Mouse (Mus musculus) ES-Bruce4 (cell line): ENCODE results near the gene Ssr2. TPM values are rescaled to one million over a fixed set of nuclear protein-coding genes. Genes with fewer than 3 reads are reported as not detected.

Source experiments
- H3K27ac ChIP-seq: 2 replicates; pipeline ENCODE4 v1.5.1; 2012; ENCODE audit warnings: low read length, inconsistent platforms; ENCODE audit not compliant: insufficient read depth
- H3K27me3 ChIP-seq: 2 replicates; pipeline ENCODE4 v1.6.1; 2012; ENCODE audit warnings: mild to moderate bottlenecking, low read length, inconsistent platforms; ENCODE audit not compliant: control insufficient read depth, poor library complexity, insufficient read depth, severe bottlenecking
- H3K36me3 ChIP-seq: 2 replicates; pipeline ENCODE4 v1.6.1; 2012; ENCODE audit warnings: inconsistent platforms, mild to moderate bottlenecking, low read length, moderate library complexity; ENCODE audit not compliant: control insufficient read depth, poor library complexity, insufficient read depth, severe bottlenecking
- H3K4me1 ChIP-seq: one replicate; pipeline ENCODE4 v1.8.1; 2011; ENCODE audit warnings: low read length; ENCODE audit not compliant: control insufficient read depth, insufficient read depth
- H3K4me3 ChIP-seq: 2 replicates; pipeline ENCODE4 v1.5.1; 2011; ENCODE audit warnings: low read depth, mild to moderate bottlenecking, low read length
- H3K9ac ChIP-seq: 2 replicates; pipeline ENCODE4 v1.6.1; 2012; ENCODE audit warnings: low read depth, mild to moderate bottlenecking, inconsistent platforms; ENCODE audit not compliant: poor library complexity, severe bottlenecking
- H3K9me3 ChIP-seq: replicated peaks from 2 replicates; pipeline ENCODE4 v1.6.1; 2012; ENCODE audit warnings: mild to moderate bottlenecking, low read length, inconsistent platforms; ENCODE audit not compliant: control insufficient read depth, poor library complexity, insufficient read depth, severe bottlenecking
- CTCF ChIP-seq: IDR thresholded peaks from one replicate; pipeline ENCODE4 v1.8.1; 2011; ENCODE audit warnings: low read depth, low read length
- EP300 ChIP-seq: IDR thresholded peaks from 2 replicates; pipeline ENCODE4 v1.6.1; 2011; ENCODE audit warnings: low read depth, low read length; ENCODE audit not compliant: insufficient read depth
- POLR2A ChIP-seq: IDR thresholded peaks from one replicate; pipeline ENCODE4 v1.8.1; 2011; ENCODE audit warnings: low read length; ENCODE audit not compliant: insufficient read depth
- polyA plus RNA-seq: library from polyadenylated mRNA; stranded (reverse); fragments of >200 nt; gene quantifications from 2 replicates; pipeline ENCODE4 v1.2.4, GENCODE M21; 2011; ENCODE audit warnings: low read depth; ENCODE audit not compliant: missing spikeins, insufficient read depth, insufficient read length

The Ssr2 gene
- polyA plus RNA-seq, 1 experiment = 348 TPM

DNA sequence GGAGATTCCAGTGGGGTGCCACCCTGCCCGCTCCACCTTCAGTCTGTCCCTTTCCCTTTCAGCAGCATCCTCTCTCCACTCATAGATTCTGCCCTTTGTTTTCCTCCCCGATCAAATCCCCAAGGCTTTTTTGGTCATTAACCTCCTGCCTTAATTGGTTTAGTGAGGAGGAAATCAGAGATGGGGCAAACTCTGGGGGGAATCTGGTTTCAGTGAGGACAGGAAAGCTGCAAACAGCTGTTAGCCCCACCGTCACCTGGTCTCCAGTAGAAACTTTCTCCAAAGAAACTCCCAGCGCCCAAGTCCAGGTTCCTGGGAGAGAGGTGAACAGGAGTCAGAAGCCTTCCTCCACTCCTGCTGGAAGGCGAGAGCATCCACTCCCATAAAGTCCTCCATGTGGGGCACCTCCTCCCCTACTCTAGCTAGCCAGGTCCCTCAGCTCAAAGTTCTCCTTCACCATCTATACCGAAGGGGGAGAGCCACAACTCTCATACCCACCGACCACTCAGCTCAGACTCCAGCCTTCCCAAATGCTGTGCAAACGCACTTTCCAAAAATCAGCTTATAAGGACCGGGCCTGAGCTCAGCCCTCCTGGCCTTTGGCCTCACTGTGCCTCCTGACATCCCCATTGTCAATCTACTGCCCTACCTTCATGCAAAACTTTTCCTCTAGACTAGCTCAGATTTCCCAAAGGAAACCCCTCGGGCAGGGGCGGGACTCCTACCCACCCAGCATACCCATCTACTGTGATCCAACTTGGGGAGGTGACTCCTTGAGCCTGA is 45.4 kb upstream of the Ssr2 start:
- Histone ChIP-seq H3K36me3 (peaks cover 4% of the 10 kb centered on the region; the same call in 1 of the 2 replicates), H3K27ac (peak overlapping the region; percentile 70), H3K9ac (peak overlapping the region; percentile 84), H3K9me3 (no peaks in the 10 kb centered on the region), H3K4me1 (peaks cover 9% of the 10 kb centered on the region), H3K27me3 (no peaks in the 10 kb centered on the region), H3K4me3 (peak overlapping the region; percentile 89)
- TF ChIP-seq CTCF (no peak), EP300 (peak; percentile 63; the same call in 1 of the 2 replicates)

DNA sequence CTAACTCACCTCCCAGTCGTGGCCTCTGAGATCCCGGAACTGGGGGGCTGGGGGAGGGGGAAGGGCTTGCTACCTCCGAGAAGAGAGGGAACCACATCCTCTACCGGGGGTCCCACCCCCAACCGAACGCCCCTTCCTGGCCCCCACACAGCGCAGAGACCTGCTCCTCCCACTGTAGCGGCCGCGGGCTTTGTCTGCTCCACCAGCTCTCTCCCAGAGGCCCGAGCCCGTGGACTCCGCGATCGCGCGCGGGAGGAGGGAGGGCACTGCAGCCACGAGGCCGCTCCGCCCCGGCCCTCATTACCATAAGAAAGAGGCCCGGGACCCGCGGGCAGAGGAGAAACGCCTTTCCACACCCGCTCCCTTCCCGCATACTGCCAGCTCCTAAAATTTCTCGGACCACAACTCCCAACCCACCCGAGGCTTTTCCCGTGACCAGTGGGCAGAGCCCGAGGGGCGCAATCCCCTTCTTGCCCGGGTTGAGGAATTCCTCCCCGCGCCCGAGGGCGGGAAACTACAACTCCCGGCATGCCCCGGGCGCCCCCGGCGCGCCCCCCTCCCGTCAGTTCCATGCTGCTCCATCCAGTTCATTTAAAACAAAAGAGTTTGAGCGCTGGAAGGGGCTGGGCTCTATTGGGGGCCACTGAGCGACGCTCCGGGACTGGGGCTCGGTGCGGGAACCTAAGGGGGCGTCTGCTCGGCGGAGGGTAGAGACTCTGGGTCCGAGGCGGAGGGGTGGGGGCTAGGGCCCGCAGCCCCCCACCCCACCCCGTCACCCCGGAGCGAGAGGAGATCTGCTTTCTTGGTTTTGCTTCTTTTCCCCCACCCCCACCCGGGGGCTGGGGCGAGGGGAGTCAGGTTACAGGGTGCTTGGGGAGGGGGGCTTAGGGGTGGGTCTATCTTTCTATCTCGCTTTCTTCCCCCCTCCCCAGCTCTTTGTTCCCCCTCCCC is 44.1 kb upstream of the Ssr2 start:
- peak overlapping the region; percentile 89 for H3K4me3 ChIP-seq
- H3K4me1 ChIP-seq = peaks cover 13% of the 10 kb centered on the region
- H3K27ac ChIP-seq = peak overlapping the region; percentile 76
- H3K36me3 ChIP-seq = no peaks in the 10 kb centered on the region
- no peak for TF ChIP-seq CTCF
- TF ChIP-seq EP300 = peak; percentile 44; the same call in 1 of the 2 replicates
- peak overlapping the region; percentile 84 for H3K9ac ChIP-seq
- no peaks in the 10 kb centered on the region for H3K27me3 ChIP-seq
- H3K9me3 ChIP-seq = no peaks in the 10 kb centered on the region

DNA sequence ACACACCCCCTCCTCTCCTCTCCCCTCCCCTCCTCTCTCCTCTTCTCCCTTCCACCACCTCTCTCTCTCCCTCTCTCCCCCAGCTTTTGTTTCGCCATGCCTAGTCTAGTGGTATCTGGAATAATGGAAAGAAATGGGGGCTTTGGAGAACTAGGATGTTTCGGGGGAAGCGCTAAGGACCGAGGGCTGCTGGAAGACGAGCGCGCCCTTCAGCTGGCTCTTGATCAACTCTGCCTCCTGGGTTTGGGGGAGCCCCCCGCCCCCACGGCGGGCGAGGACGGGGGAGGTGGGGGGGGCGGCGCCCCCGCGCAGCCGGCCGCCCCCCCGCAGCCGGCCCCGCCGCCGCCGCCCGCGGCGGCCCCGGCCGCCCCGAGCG is 43.4 kb upstream of the Ssr2 start, which contains the start of gene Mex3a:
Gene Mex3a, plus strand, starts transcription at position 97 of the 376 bp plus-strand sequence.
- TF ChIP-seq POLR2A (no peak), CTCF (no peak), EP300 (no peak)

DNA sequence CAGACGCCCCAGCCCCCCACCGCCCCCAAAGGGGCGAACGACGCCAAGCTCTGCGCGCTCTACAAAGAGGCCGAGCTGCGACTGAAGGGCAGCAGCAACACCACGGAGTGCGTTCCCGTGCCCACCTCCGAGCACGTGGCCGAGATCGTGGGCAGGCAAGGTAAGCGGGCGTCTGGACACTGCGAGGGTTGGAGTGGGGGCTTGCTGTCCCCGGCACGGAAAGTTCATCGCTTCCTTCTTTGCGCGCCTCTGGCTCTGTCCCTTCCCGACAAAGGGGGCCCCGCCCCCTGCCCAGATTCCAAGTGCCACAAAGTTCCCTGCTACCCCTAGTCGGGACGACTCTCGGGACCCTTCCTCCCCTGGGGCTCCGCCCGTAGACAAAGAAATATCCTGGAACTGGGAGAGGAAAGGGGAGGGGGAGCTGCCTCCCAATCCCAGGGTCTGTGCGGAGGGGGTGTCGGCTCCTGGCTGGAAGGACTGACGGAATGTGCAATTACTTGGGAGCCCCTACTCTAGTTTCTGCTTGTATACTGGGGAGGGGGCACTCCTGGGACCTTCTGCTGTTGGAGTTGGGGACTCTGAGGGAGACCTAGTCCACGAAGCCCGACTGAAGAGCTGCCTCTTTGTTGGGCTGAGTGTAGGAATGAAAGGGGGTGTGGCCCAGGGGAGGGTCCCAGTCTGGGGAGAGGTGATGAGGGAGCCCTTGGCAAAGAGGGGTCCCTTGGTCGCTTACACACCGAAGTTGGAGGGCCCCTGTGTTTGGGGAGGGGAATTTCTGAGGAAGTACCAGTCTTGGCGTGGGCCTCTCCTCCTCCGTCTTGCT is 42.8 kb upstream of the Ssr2 start:
- peak overlapping the region; percentile 84 for H3K9ac ChIP-seq
- H3K27me3 ChIP-seq = no peaks in the 10 kb centered on the region
- no peak for TF ChIP-seq POLR2A
- TF ChIP-seq CTCF = no peak
- no peak for TF ChIP-seq EP300
- H3K27ac ChIP-seq = peak overlapping the region; percentile 9; the same call in 1 of the 2 replicates
- H3K4me1 ChIP-seq = peaks cover 13% of the 10 kb centered on the region
- no peaks in the 10 kb centered on the region for H3K9me3 ChIP-seq
- peaks cover 7% of the 10 kb centered on the region; the same call in 1 of the 2 replicates for H3K36me3 ChIP-seq
- H3K4me3 ChIP-seq = peak overlapping the region; percentile 83

More for the DNA sequence above, 43.4 kb upstream of the Ssr2 start, which contains the start of gene Mex3a:
- H3K27me3 ChIP-seq = no peaks in the 10 kb centered on the region
- peak within 1 kb of the TSS; percentile 89 for H3K4me3 ChIP-seq
- H3K36me3 ChIP-seq = peaks cover 1% of the 10 kb centered on the region; the same call in 1 of the 2 replicates
- no peaks in the 10 kb centered on the region for H3K9me3 ChIP-seq
- peak within 1 kb of the TSS; percentile 84 for H3K9ac ChIP-seq
- H3K27ac ChIP-seq = peak within 1 kb of the TSS; percentile 76
- H3K4me1 ChIP-seq = peaks cover 13% of the 10 kb centered on the region

DNA sequence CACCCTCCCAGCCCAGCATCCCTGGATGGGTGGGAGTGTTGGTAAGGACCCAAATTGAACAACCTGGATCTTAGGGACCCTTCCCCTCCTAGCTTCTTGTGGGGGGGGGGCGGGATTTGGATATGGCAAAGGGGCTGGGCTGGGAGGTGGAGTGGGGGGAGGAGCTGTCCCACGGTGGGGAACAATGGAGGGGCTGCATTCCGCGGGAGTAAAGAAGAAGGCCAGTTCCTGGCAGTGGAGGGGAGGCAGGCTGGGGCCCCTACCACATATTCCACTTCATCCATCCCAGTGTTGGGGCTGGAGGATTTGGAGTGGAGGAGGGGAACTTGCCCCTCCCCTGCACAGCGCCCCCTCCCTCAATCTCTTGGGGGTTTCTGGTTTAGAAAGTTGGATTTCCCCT is 42.0 kb upstream of the Ssr2 start:
- no peak overlapping the region for H3K9ac ChIP-seq
- TF ChIP-seq CTCF (no peak), EP300 (no peak), POLR2A (no peak)
- no peaks in the 10 kb centered on the region for H3K9me3 ChIP-seq
- H3K36me3 ChIP-seq = peaks cover 8% of the 10 kb centered on the region; the same call in 1 of the 2 replicates
- H3K4me3 ChIP-seq = peak overlapping the region; percentile 83
- no peak overlapping the region for H3K27ac ChIP-seq
- peaks cover 19% of the 10 kb centered on the region for H3K4me1 ChIP-seq
- no peaks in the 10 kb centered on the region for H3K27me3 ChIP-seq
